Mouse (Mus musculus) bone marrow, adult 2 months (tissue): Measurements from ENCODE around the gene Gm17660.

Experiments
- CTCF ChIP-seq: fragments of 200-500 bp; IDR thresholded peaks from 2 replicates; pipeline ENCODE4 v1.5.1; 2011; ENCODE audit warnings: low read length, control low read depth; ENCODE audit not compliant: control insufficient read depth, insufficient read depth
- POLR2A ChIP-seq: fragments of 200-500 bp; IDR thresholded peaks from 2 replicates; pipeline ENCODE4 v1.6.1; 2011; ENCODE audit warnings: low read depth, mild to moderate bottlenecking, control low read depth, low read length, borderline replicate concordance; ENCODE audit not compliant: control insufficient read depth

DNA sequence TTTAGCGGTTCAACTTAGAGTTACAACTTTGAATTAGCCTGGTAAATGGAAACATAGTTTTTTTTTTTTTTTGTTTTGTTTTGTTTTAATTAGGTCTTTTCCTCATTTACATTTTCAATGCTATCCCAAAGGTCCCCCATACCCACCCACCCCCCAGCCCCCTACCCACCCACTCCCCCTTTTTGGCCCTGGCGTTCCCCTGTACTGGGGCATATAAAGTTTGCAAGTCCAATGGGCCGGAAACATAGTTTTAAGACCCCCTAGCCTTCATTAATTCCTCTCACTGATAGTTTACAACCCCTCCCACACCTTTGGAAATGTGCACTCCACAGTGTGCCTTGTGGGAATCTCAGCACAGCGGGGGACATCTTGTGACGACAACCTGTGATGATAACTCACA is 3.8 kb downstream of the Gm17660 start:
- no peak for TF ChIP-seq POLR2A
- TF ChIP-seq CTCF: no peak
